Mouse (Mus musculus): ENCODE results near the gene Inha.

The Inha gene

DNA sequence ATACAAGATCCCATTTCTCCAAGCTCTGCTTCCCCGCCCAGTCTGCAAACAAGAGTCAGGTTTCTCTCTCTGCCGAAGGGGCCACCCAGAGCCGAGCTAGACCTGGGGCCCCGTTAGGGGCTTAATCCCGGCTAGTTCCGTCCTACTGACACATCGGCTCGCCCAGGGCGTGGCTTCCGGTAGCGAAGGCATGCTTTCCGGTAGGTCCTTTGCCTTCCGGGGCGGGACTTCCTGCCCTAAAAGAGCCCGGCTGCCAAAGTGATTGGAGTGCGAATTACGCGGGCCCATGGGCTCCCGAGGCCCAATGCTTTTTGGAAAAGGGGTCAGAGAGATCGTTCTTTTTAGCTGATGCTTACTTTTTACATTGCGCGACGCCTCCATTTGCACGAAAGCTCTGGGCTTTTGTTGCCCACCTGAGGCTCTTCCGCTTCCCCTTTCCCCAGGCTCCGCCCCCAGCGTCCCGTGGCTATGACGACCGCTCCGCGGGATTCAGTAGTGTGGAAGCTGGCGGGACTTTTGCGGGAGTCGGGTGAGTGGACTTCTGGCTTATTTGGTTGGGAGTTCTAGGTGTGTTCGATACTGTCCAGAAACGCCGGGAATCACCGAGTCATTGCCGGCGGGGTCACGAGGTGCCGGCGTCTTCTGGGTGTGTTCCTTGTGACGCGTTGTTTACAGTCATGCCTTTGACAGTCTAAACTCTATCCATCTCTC lies 14.6 kb downstream of the Inha start, which contains the start of gene Stk11ip:
Gene Stk11ip (plus strand): TSS at position 209 of the 711 bp plus-strand sequence.
- peak; percentile 94 for DNase-seq (ENCODE audit: low spot score)

DNA sequence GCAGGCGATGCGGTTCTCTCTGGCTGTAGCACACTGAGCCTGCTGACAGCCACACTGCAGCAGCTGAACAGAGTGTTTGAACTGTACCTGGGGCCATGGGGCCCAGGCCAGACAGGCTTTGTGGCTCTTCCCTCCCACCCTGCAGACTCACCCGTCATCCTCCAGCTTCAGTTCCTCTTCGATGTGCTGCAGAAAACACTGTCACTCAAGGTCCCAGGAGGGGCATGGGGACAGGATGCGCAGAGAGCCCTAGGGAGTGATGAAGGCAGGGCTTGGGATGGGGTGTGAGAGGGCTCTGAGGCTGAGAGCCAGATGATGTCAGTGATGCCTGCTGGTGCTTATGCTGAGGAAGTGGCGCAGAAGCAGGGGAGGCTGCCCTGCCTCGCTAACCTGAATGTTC lies 17.8 kb downstream of the Inha start:
- DNase-seq (ENCODE audit: low spot score) = no peak

DNA sequence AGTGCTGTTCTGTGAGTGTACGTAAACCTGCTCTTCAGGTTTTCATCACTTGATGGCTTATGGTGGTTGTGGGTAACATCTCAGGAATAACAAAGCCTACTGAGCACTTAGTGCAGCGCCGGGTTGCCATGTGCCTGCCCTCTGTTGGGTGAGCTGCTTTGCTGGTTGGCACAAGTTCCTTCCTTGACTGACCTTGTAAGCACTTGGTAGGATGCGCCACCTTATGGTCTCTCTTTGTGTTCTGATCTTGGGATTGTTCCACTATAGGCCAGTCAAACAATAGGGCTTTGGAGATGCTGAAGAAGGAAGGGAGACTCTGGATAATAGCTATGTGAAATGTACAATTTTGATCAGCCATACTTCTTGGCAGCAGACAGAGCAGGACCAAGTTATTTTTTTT lies 23.7 kb downstream of the Inha start:
- DNase-seq (ENCODE audit: low spot score) = no peak

DNA sequence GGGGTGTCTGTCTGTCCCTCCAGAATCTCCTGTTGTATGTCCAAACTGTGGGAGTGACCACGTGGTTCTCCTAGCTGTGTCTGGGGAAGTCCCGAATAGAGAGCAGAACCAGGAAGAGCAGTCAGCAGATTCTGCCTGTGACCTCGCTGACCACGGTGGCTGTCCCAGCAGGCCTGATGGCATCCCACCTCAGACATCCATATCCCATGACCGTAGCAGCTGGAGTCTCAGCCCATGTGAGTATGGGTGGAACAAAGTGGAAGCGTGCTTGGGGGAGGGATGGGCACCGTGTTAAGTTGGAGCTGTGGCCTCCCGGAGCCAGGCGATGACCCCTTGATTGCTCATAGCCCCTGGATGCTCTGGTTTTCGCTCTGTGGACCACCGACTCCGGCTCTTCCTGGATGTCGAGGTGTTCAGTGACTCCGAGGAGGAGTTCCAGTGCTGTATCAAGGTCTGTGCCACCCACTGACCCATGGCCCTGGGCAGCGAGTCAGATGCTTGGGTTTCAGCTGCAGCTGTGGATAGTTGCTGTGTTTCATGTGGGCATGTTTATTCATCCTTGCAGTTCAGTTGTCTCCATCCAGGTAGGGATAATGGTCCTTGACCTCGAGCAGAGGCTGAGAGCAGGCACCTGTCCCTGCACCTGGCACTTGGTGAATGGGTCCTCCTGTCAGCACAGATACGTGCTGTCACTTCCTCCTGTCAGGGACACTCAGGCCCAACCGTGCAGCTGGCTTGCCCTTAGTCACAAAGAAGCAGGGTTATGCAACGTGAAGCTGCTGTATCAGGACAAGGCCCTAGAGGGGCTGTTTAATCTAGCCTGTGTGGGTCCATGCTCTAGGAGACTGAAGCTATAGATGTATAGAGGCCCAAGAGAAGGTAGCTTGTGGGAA lies 25.6 kb downstream of the Inha start:
- DNase-seq (ENCODE audit: low spot score) = no peak

DNA sequence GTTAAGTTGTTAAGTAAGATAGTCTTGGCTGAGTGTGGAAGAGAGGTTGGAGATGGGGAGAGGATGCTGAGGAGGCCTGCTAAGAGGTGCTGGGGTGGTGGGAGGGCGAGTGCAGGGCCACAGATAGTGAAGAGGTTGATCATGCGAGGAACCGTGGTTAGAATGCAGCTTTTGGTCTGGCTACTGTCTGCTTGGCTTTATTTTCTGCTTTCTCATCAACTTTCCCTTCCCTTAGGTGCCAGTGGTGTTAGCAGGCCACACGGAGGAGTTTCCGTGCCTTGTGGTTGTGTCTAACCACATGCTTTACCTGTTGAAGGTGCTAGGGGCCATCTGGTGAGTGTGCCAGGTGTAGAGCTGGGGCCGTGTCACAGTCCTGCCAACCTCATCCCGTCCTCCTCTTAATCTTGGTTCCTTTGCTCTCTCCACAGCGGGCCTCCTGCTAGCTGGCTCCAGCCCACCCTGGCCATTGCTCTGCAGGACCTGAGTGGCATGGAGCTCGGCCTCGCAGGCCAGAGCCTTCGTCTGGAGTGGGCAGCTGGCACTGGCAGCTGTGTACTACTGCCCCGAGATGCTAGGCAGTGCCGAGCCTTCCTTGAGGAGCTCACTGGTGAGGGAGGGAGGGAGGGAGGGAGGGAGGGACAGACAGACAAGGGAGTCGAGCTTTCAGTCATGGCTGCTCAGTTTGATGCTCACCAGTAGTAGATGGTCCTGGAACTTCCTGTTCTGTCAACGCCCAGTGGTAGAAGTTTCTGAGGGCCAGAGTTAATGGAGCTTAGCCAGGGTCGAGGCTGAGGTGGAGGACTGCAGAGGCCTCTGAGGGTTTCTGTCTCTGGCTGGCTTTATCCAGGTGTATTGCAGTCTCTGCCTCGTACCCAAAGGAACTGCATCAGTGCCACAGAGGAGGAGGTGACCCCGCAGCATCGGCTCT lies 26.7 kb downstream of the Inha start:
- DNase-seq (ENCODE audit: low spot score) = no peak

DNA sequence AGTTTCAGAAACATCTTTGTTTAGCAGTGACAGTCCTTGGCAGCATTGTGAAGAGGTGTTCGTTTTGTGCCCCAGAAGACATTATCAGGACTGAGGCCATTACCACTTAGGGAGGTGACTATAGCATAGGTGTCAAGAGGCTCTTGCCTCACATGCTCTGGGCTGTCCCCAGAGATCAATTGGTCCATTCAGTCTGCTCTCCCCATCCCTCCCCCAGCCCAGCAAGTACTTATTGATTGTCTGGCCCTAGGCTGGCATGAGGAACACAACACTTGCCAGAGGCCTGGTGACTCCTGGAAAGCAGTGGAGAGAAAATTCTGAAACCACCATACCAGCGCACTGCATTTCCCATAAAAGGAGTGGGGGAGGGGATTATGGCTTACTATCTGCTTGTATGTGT lies 30.7 kb downstream of the Inha start:
- DNase-seq (ENCODE audit: low spot score) = no peak

DNA sequence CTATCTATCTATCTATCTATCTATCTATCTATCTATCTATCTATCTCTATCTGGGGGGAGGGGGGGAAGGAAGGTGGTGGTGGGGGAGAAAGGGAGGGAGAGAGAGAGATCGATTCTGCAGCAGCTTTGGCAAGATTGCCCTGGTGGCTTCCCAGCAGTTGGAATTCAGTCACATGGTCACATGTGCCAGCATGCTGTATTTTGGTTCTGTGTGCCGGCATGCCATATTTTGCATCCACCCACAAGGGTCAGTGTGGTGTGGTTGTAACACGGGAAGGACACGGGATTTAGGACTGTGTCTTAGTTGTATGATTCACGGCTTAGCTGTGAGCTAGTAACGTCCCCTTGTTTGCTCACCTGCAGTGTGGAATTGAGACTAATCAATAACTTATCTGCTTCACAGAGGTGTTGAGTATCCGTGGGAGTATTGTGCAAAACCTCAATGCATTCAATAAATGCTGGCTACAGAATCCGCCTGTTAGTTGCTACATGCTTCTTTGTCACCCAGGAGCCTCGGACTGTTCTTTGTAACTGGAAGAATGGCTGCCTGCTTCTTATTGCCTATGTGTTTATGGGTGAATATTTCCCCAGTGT lies 31.8 kb downstream of the Inha start:
- no peak for DNase-seq (ENCODE audit: low spot score)

DNA sequence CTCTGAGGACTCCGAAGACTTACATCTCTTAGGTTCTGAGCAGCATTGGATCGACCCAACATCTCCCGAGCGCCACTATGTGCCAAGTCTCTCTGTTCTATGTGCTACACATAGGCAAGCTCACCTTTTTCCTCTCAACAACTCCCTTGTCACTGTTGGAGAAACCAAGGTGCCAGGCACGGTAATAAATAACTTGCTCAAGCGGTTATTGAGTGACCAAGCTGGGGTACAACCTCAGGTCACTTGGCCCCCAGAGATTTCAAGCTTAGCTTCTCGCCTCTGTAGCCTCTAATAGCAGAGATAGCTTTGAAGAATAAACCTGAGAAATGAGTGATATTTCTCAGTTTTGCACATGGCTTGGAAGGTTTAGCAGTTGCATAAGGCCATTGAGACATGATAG lies 34.6 kb downstream of the Inha start:
- DNase-seq (ENCODE audit: low spot score) = no peak

DNA sequence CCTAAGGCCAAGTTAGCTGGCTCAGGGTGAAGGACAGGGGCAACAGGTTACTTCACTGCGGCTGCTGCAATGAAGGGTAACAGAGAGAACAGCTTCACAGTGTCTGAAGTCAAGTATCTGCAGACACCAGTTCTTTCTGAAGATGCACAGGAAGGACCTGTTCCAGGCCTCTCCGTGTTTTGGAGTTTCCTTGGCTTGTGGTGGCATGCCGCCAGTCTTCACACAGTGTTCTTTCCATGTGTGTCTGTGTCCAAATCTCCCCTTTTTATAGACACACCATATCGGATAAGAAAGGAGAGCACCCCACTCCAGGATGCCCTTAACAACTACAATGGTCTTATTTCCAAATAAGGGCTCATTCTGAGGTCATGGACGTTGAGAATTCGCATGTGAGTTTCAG lies 37.5 kb downstream of the Inha start:
- no peak for DNase-seq (ENCODE audit: low spot score)

DNA sequence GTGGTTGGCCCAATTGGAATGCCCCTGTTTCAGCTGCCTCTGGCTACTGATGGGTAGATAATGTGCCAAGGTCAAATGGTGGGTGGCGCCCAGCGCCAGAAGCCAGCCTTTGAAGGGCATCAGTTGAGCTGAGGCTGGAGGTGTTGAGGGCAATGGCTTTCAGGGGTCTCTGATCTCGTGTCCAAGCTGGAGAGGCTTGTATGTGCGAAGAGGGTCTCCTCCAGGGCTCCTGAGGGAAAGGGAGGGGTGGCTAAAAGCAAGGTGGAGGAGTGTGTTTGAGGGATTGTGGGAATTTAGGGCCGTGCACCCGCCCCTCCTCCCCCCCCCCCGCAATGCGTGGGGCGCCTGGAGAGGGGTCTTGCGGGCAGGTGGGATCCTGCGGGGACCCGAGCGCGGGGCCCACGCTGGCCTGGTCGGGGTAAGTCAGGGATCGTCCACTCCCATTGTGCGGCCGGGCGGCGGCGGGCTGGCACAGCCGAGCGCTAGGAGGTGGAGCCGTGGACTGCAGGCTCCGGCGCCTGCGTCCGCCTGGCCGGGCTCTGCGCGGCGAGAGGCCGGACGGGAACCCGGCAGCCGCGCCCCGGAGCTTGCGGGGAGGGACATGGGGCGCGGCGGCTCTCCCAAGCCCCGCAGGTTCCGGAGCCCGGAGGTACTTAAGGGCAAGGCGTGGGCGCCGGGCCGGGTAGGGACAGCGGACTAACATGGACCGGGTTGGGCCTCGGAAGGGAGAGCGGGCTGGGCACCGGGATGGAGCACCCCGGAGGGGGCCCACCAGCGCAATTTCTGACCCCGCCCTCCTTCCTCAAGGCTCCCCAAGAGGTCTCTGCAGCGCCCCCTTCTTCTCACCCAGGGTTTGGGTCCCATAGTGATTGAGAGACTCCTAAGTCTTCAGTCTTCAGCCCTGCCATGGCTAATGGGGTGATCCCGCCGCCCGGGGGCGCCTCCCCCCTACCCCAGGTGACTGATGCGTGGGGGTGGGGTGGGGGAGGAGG lies 39.4 kb downstream of the Inha start, which contains the start of gene Slc4a3:
Gene Slc4a3 (plus strand): TSS at position 302 of the 992 bp plus-strand sequence.
- DNase-seq (ENCODE audit: low spot score) = peak; percentile 59

DNA sequence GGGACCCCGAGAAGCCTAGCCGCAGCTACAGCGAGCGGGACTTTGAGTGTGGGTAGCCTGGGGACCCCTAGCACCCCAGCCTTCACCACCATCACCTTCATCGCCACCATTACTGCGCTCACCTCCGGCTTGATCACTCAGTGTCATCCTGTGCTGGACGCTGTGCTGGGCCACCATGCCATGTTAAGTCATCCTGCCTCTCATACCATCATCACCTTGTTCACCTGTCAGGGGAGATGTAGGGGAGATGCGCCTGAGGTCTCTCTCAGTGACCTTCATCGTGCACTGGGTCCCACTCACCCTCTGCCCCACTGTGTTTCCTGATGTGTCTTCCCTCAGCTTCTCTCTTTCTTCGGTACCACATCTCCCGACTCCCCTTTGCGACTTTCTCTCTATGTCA lies 40.5 kb downstream of the Inha start:
- DNase-seq (ENCODE audit: low spot score) = no peak

DNA sequence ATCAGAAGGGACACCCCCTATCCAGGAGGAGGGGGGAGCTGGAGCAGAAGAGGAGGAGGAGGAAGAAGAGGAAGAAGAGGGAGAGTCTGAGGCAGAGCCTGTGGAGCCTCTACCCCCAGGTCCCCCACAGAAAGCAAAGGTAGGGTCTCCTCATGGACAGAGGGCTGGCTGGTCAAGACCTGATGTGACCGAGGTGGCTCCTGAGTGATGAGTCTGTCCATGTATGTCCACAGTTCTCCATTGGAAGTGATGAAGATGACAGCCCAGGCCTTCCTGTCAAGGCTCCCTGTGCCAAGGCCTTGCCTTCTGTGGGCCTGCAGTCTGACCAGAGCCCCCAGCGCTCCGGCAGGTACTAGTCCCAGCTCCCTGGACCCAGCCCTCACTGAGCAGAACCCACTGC lies 41.2 kb downstream of the Inha start:
- no peak for DNase-seq (ENCODE audit: low spot score)

DNA sequence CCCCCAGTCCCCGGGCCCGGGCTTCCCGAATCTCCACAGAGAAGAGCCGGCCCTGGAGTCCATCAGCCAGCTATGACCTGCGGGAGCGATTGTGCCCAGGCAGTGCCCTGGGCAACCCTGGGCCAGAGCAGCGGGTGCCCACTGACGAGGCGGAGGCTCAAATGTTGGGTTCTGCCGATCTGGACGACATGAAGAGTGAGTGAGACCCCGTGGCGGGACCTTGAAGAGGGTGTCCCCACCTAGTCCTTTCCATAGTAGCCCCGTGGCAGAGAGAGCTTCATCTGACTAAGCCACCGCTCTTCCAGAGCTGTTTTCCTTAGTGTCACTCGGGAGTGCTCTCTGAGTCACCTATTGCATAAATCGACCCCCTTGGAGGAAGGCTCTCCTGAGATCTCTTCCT lies 42.0 kb downstream of the Inha start:
- DNase-seq (ENCODE audit: low spot score) = no peak

DNA sequence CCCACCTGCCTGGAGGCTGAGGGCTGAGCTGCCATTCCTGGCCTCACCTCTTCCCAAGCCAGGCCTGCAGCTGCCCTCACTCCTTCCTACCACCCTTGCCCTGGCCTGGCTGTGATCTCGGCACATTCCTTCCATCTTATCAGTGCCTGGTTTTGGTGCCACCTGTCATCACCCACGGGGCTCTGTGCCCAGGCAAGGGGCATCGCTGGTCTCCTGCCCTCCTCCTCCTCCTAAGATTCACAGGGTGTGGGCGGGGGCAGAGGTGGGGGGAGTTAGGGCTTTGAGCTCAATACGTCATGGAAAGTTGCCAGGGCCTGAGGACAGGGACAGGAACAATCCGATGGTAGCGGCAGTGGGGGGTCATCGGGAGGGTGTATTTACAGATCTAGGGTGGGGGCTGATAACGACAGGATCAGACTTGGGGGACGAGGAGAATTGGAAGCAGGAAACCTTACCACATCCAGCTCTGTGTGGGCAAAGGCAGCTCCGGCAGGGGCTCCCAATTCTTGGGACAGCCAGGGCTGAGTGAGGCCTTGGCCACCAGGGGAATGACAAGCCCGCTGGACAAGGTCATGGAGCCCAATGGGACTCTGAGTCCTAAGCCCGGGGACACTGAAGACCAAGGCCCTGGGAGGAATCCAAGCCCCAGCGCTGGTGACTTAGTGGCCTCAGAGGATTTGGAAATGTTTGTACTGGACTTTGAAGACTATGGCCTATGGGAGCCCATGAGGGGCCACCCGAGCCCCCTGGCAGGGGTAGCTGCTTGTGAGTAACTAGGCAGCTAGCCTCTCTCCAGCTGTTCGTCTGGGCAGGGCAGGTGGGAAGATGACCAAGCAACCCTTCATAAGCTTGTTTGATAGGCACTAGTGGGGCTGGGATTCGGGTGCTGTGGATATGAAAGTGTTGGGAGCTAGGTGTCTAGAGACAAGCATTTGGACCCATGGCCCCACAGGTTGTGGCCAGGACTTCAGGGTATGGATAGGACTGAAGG lies 42.7 kb downstream of the Inha start:
- no peak for DNase-seq (ENCODE audit: low spot score)

DNA sequence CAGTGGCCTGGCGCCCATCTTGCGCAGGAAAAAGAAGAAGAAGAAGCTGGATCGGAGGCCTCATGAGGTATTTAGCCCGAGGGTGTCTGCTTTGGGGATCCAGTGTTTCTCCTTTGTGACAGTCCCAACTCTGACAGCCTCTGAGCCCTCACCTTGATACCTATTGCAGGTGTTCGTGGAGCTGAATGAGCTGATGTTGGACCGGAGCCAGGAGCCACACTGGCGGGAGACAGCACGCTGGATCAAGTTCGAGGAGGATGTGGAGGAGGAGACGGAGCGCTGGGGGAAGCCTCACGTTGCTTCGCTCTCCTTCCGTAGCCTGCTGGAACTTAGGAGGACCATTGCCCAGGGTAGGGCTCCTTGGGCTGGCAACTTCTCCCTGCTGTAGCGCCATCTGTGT lies 43.7 kb downstream of the Inha start:
- no peak for DNase-seq (ENCODE audit: low spot score)

DNA sequence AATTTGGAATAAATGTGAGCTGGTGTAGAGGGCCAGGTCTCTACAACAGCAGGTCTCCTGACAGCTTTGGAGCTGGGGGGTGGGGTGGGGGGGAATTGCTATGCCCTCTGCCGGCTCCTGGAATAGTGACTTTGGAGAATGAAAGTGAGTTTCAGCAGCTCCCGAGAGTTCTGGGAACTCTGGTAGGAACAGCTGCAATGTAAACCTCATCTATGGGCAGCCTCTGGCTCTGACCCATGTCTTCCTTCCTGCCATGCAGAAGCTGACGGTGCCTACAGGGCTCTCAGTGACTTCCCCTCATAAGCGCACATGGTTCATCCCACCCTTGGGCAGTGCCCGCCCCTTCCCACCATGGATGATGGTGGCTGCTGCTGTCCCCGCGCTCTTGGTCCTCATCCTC lies 48.8 kb downstream of the Inha start:
- no peak for DNase-seq (ENCODE audit: low spot score)

DNA sequence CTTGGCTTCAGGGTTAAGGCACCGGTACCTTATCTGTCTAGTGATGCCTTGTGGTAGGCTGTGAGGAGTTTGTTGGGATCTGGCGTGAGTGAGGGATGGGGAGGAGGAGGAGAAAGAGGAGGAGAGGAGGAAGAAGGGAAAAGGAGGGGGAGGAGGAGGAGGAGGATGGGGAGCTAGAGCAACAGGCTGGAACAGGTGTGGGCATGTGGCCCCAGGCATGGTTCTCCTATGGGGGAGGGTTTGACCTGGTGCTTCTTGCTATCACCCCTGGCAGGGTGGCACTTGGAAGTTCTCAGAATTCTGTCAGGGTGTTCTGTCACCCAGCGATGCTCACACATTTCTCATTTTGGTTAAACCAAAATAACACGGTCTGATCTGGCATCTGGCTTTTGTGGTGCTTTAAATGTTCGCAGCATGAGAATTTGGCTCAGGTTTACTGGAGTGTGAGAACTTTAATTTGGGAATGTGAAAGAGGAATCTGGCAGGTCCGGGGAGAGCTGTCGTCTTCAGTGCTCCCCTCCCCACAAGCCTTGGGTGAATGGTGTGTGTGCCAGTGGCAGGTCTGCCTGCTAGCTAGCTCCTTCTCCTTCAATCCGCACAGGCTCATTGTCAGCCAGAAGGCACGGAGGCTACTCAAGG lies 49.4 kb downstream of the Inha start:
- DNase-seq (ENCODE audit: low spot score) = peak; percentile 53

DNA sequence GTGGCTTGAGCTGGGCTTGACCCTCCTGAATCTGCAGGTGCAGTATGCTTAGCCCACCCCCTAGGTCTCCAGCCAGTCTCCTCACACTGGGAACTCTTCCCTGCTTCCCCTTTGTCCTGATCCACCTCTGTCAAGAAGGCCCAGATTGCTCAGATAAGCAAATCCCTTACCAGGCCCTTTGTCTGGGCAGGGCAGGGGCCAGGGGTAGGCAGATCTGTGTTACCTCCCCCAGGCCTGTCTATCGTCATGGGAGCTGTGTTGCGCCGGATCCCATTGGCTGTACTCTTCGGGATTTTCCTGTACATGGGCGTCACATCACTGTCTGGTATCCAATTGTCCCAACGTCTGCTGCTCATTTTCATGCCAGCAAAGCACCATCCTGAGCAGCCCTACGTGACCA lies 50.2 kb downstream of the Inha start:
- no peak for DNase-seq (ENCODE audit: low spot score)
